Mouse (Mus musculus) megakaryocyte progenitor cell, adult 5-6 weeks (primary cell): ENCODE results near the gene Pdcd6. TPM values are rescaled to one million over a fixed set of nuclear protein-coding genes. Genes with fewer than 3 reads are reported as not detected.
A peak's percentile ranks its signal among the peaks of the same experiment; 100 is the strongest.

Source experiments
- ATAC-seq: replicated peaks from 2 replicates; pipeline ENCODE4 v1.8.0; 2016; ENCODE audit warnings: mild to moderate bottlenecking, moderate TSS enrichment, inconsistent platforms; ENCODE audit not compliant: poor library complexity
- total RNA-seq, 2 experiments: library from RNA; stranded (forward) in 1 of 2; stranded (reverse) in 1 of 2; fragments of 157-497, 149-512 nt in 1 of 2; fragments of 200-1000 nt in 1 of 2; gene quantifications; 2 replicates each; pipeline versions ENCODE4 v1.2.3 to v1.2.4; 2015 to 2017

The Pdcd6 gene
- total RNA-seq, 2 experiments from 2014 or later = 116 to 162 TPM

- no peak for ATAC-seq
Observed at GRCm38 (mm10) chr13:74289646-74290045, 27.7 kb downstream of the Pdcd6 start.

GRCm38 (mm10) chr13:74282299-74282698, 35.1 kb downstream of the Pdcd6 start:
- ATAC-seq = no peak

- ATAC-seq = peak; percentile 37; the same call in 1 of the 2 replicates
Observed at GRCm38 (mm10) chr13:74275726-74276125, 41.7 kb downstream of the Pdcd6 start.

- peak; percentile 78 for ATAC-seq
Observed at GRCm38 (mm10) chr13:74260231-74260992, 57.0 kb downstream of the Pdcd6 start.

GRCm38 (mm10) chr13:74259460-74260230, 57.7 kb downstream of the Pdcd6 start:
- peak; percentile 87 for ATAC-seq

Other genes with a start within 250 kb of the Pdcd6 start
- gene Slc9a3, start 196.1 kb downstream of the Pdcd6 start, total RNA-seq (2015) = not detected in 2 replicates
- gene Slc9a3, start 196.1 kb downstream of the Pdcd6 start, total RNA-seq (2017) = not detected in 2 replicates
- 19.5 and 24.5 TPM in 2 replicates for gene Exoc3, start 108.8 kb downstream of the Pdcd6 start, total RNA-seq (2015)
- 27.9 and 43.2 TPM in 2 replicates for gene Exoc3, start 108.8 kb downstream of the Pdcd6 start, total RNA-seq (2017)
- 0.02 and 0.51 TPM in 2 replicates for gene Ahrr, start 25.2 kb downstream of the Pdcd6 start, total RNA-seq (2015)
- 0.25 and 0.34 TPM in 2 replicates for gene Ahrr, start 25.2 kb downstream of the Pdcd6 start, total RNA-seq (2017)
- 227 and 229 TPM in 2 replicates for gene Sdha, start 32.7 kb upstream of the Pdcd6 start, total RNA-seq (2015)
- gene Sdha, start 32.7 kb upstream of the Pdcd6 start, total RNA-seq (2017) = 304 and 374 TPM in 2 replicates
- 43.0 and 45.9 TPM in 2 replicates for gene Ccdc127, start 32.7 kb upstream of the Pdcd6 start, total RNA-seq (2015)
- gene Ccdc127, start 32.7 kb upstream of the Pdcd6 start, total RNA-seq (2017) = 39.0 and 78.5 TPM in 2 replicates
- not detected in 2 replicates for gene Lrrc14b, start 46.4 kb upstream of the Pdcd6 start, total RNA-seq (2015)
- not detected in 2 replicates for gene Lrrc14b, start 46.4 kb upstream of the Pdcd6 start, total RNA-seq (2017)
- 3.6 and 7.1 TPM in 2 replicates for gene Zfp72, start 73.3 kb upstream of the Pdcd6 start, total RNA-seq (2015)
- 5.4 and 8.7 TPM in 2 replicates for gene Zfp72, start 73.3 kb upstream of the Pdcd6 start, total RNA-seq (2017)
- gene Ftl1-ps1, start 82.1 kb upstream of the Pdcd6 start, total RNA-seq (2015) = 79.9 and 83.8 TPM in 2 replicates
- gene Ftl1-ps1, start 82.1 kb upstream of the Pdcd6 start, total RNA-seq (2017) = 14.8 and 15.2 TPM in 2 replicates
- gene Zfp825, start 176.4 kb upstream of the Pdcd6 start, total RNA-seq (2015) = 20.5 and 23.0 TPM in 2 replicates
- 7.1 and 8.2 TPM in 2 replicates for gene Zfp825, start 176.4 kb upstream of the Pdcd6 start, total RNA-seq (2017)